Mouse (Mus musculus) layer of hippocampus, postnatal 14 days (tissue): ENCODE measurements at regions not wholly inside any gene's neighbourhood (a gene's known extent, or its start where the extent isn't known, plus 50 kb on each side); places are given as distances from the start of the nearest gene placed in this dataset.

ENCODE experiments used
- DNase-seq, 2 experiments: peaks; one replicate each; pipeline ENCODE4 v3.0.0; 2021 to 2022; ENCODE audit warnings: low spot score in 2 of 2, mixed read lengths in 1 of 2

DNA sequence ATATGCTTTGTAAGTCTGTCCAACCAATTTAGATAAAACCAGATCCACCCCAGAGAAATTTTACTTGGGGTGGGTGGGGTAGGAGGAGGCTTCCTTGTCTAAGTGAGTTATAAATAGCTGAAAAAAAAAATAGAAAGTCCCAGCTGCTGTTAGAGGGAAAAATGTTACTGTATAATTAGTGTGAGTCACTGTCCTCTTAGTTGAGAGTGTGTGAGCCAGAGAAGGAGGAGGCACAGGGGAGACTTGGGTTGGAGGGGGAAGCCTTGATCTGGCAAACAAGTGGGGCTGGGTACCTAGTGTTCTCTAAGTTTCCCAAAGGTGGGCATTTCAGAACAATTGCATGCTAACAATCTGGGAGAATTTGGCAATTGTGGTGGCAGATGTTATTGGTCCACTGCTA, 103.8 kb upstream of the 4930474N05Rik start:
- peak in 1 of 2 experiments; percentile 3 for DNase-seq
